Mouse (Mus musculus) erythroblast, adult 5-6 weeks (primary cell): ENCODE results near the gene Dcun1d3. TPM values are rescaled to one million over a fixed set of nuclear protein-coding genes. Genes with fewer than 3 reads are reported as not detected.

Experiments used
- ATAC-seq: replicated peaks from 2 replicates; pipeline ENCODE4 v1.8.0; 2016; ENCODE audit warnings: moderate number of reproducible peaks, mild to moderate bottlenecking, moderate TSS enrichment, inconsistent platforms; ENCODE audit not compliant: poor library complexity, low FRiP score, severe bottlenecking
- total RNA-seq, 2 experiments: library from RNA; stranded (forward) in 1 of 2; stranded (reverse) in 1 of 2; fragments of 150-400 nt in 1 of 2; fragments of 200-764, 138-1000 nt in 1 of 2; gene quantifications; 2 replicates each; pipeline versions ENCODE4 v1.2.3 to v1.2.4; 2015 to 2017; ENCODE audit warnings: low replicate concordance in 2 of 2

Dcun1d3 gene
- total RNA-seq (2015; ENCODE audit: low replicate concordance) = 0.84 and 1.7 TPM in 2 replicates
- 1.7 and 2.3 TPM in 2 replicates for total RNA-seq (2017; ENCODE audit: low replicate concordance)

- peak; percentile 99 for ATAC-seq
Observed at GRCm38 (mm10) chr7:119895639-119896512, at the start of gene Dcun1d3, which contains the start of gene Lyrm1. TSS of gene Dcun1d3 (minus strand) at chr7:119896298. TSS of gene Lyrm1 (plus strand) at chr7:119895861.

- ATAC-seq = no peak
Observed at GRCm38 (mm10) chr7:119941569-119941968, 45.5 kb upstream of the Dcun1d3 start.

GRCm38 (mm10) chr7:119937036-119937435, 40.9 kb upstream of the Dcun1d3 start:
- no peak for ATAC-seq

GRCm38 (mm10) chr7:119936321-119936720, 40.2 kb upstream of the Dcun1d3 start:
- ATAC-seq = no peak

GRCm38 (mm10) chr7:119928783-119929440, 32.8 kb upstream of the Dcun1d3 start:
- no peak for ATAC-seq

- no peak for ATAC-seq
Observed at GRCm38 (mm10) chr7:119921054-119921453, 25.0 kb upstream of the Dcun1d3 start.

- ATAC-seq = no peak
Observed at GRCm38 (mm10) chr7:119920457-119920856, 24.4 kb upstream of the Dcun1d3 start.

- no peak for ATAC-seq
Observed at GRCm38 (mm10) chr7:119911727-119912126, 15.6 kb upstream of the Dcun1d3 start.

- ATAC-seq = no peak
Observed at GRCm38 (mm10) chr7:119906523-119907215, 10.6 kb upstream of the Dcun1d3 start.

- no peak for ATAC-seq
Observed at GRCm38 (mm10) chr7:119899386-119900057, 3.4 kb upstream of the Dcun1d3 start.

GRCm38 (mm10) chr7:119898247-119898856, 2.3 kb upstream of the Dcun1d3 start:
- no peak for ATAC-seq

GRCm38 (mm10) chr7:119897521-119898109, 1.5 kb upstream of the Dcun1d3 start:
- ATAC-seq = no peak

- ATAC-seq = no peak
Observed at GRCm38 (mm10) chr7:119894818-119895544, 1.1 kb downstream of the Dcun1d3 start.

- ATAC-seq = no peak
Observed at GRCm38 (mm10) chr7:119892742-119893141, 3.4 kb downstream of the Dcun1d3 start.

GRCm38 (mm10) chr7:119892198-119892597, 3.9 kb downstream of the Dcun1d3 start:
- no peak for ATAC-seq

GRCm38 (mm10) chr7:119887887-119888286, 8.2 kb downstream of the Dcun1d3 start:
- no peak for ATAC-seq

- no peak for ATAC-seq
Observed at GRCm38 (mm10) chr7:119881229-119881628, 14.9 kb downstream of the Dcun1d3 start.

- ATAC-seq = no peak
Observed at GRCm38 (mm10) chr7:119880345-119880744, 15.8 kb downstream of the Dcun1d3 start.
